Comparison of ENCODE assay signal across 9 mouse cellular contexts in the genomic region with DNA sequence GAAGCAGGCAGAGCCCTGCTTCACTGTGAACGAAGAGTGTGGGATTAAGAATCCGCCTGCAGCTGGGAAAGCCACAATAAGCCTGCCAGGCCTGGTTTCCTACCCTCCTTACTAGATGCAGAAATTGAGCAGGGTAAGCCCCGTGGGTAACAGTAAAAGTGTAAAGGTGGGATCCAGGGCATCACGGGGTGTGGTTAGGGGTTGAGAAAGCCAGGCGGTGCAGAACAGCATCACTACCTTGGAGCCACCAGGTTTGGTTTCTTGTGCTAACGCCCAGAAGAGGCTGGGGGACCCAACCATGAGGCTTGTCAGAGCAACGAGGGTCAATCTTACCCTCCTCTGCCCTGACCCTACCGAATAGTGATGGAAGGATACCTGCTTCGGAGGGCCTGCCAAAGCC. TPM values are rescaled to one million over a fixed set of nuclear protein-coding genes. Genes with fewer than 3 reads are reported as not detected.
DNase-seq lines count a peak whose midpoint lies in the region; ATAC-seq lines count a peak whose summit lies in the region.
"Had no signal": no experiment of that assay in that cellular context is flagged by ENCODE, and none has a peak within 500 bp of the region (broad histone marks: within the 10 kb centered on the region; RNA-seq: fewer than 3 reads in every experiment).

No protein-coding gene starts in this region.

- H3K36me3 ChIP-seq in lung, embryonic 15.5 days: no peaks in the 10 kb centered on the region
- H3K36me3 ChIP-seq in hindbrain, embryonic 15.5 days: no peaks in the 10 kb centered on the region
- no peaks in the 10 kb centered on the region for H3K36me3 ChIP-seq in neural tube, embryonic 14.5 days (ENCODE audit: control insufficient read depth, insufficient read depth, low read length)

- no peaks in the 10 kb centered on the region for H3K9me3 ChIP-seq in lung, embryonic 15.5 days
- no peaks in the 10 kb centered on the region for H3K9me3 ChIP-seq in hindbrain, embryonic 15.5 days
- H3K9me3 ChIP-seq in neural tube, embryonic 14.5 days (ENCODE audit: control insufficient read depth, low read length): no peaks in the 10 kb centered on the region

- DNase-seq in heart, adult 11 months: peak; percentile 90
- DNase-seq in heart, postnatal 4 days: no peak
- no peak for DNase-seq in lung, postnatal 14 days
- DNase-seq in ovary, postnatal 14 days (ENCODE audit: low spot score): no peak
- DNase-seq in urinary bladder, postnatal 14 days (ENCODE audit: low spot score): no peak

- no peak overlapping the region for H3K4me3 ChIP-seq in lung, embryonic 15.5 days
- H3K4me3 ChIP-seq in hindbrain, embryonic 15.5 days: peak overlapping the region; percentile 58; the same call in 1 of the 2 replicates
- H3K4me3 ChIP-seq in neural tube, embryonic 14.5 days (ENCODE audit: low read depth, low read length): no peak overlapping the region

- peak overlapping the region; percentile 48; the same call in 1 of the 2 replicates for H3K9ac ChIP-seq in lung, embryonic 15.5 days
- no peak overlapping the region for H3K9ac ChIP-seq in hindbrain, embryonic 15.5 days
- H3K9ac ChIP-seq in neural tube, embryonic 14.5 days (replicated peaks; ENCODE audit: low read depth, low read length): peak overlapping the region; percentile 55; the same call in 1 of the 2 replicates

- 0 out of 2 replicates have a peak, but pooled peaks cover 2% of the 10 kb centered on the region for H3K4me1 ChIP-seq in lung, embryonic 15.5 days
- H3K4me1 ChIP-seq in hindbrain, embryonic 15.5 days (replicated peaks): peaks cover 16% of the 10 kb centered on the region
- H3K4me1 ChIP-seq in neural tube, embryonic 14.5 days (ENCODE audit: control insufficient read depth, insufficient read depth, low read length): no peaks in the 10 kb centered on the region

- WGBS in lung, embryonic 15.5 days: 49% methylated on average over 9 of the region's 9 CpGs
- WGBS in hindbrain, embryonic 15.5 days: 50% methylated on average over 9 of the region's 9 CpGs
- 54% methylated on average over 9 of the region's 9 CpGs for WGBS in neural tube, embryonic 14.5 days

- peaks cover 18% of the 10 kb centered on the region; the same call in 1 of the 2 replicates for H3K27me3 ChIP-seq in lung, embryonic 15.5 days
- H3K27me3 ChIP-seq in hindbrain, embryonic 15.5 days: 0 out of 2 replicates have a peak, but pooled peaks cover 5% of the 10 kb centered on the region
- no peaks in the 10 kb centered on the region for H3K27me3 ChIP-seq in neural tube, embryonic 14.5 days (ENCODE audit: control insufficient read depth, insufficient read depth, low read length)

- peak overlapping the region; percentile 78; the same call in 1 of the 2 replicates for H3K4me2 ChIP-seq in lung, embryonic 15.5 days
- H3K4me2 ChIP-seq in hindbrain, embryonic 15.5 days: peak overlapping the region; percentile 94
- peak overlapping the region; percentile 72; the same call in 1 of the 2 replicates for H3K4me2 ChIP-seq in neural tube, embryonic 14.5 days (ENCODE audit: low read depth, low read length)

- H3K27ac ChIP-seq in lung, embryonic 15.5 days: no peak overlapping the region
- no peak overlapping the region for H3K27ac ChIP-seq in hindbrain, embryonic 15.5 days (replicated peaks)
- H3K27ac ChIP-seq in neural tube, embryonic 14.5 days (ENCODE audit: low read depth, low read length): no peak overlapping the region

- ATAC-seq in lung, embryonic 15.5 days (ENCODE audit: borderline replicate concordance, extremely low read depth, low FRiP score, low TSS enrichment): no peak
- no peak for ATAC-seq in hindbrain, embryonic 15.5 days (ENCODE audit: low FRiP score, low read depth)
- ATAC-seq in neural tube, embryonic 14.5 days (ENCODE audit: low read depth): no peak

RNA-seq across cellular contexts. Expression of gene Gja4, which starts 0.7 kb away (rescaled TPM):
- total RNA-seq in heart, postnatal 4 days (2021): 10 to 100 TPM; 25.3 to 27.4 TPM
- 31.2 and 33.2 TPM in 2 replicates for polyA plus RNA-seq in lung, embryonic 15.5 days (2015; fragmentation: Nextera tagmentation; extraction: Ambion mirVana)
- polyA plus RNA-seq in hindbrain, embryonic 15.5 days (2015; fragmentation: Nextera tagmentation; extraction: Ambion mirVana): 20.9 and 23.2 TPM in 2 replicates
- 19.6 and 20.9 TPM in 2 replicates for polyA plus RNA-seq in neural tube, embryonic 14.5 days (2014; fragmentation: Nextera tagmentation; extraction: Ambion mirVana)

RNA-seq across cellular contexts. Expression of gene Gjb3, which starts 16.1 kb away (rescaled TPM):
- total RNA-seq in heart, postnatal 4 days (2021): under 1 TPM in 1 of 2 experiments, not detected in 1; 0.43 TPM
- polyA plus RNA-seq in lung, embryonic 15.5 days (2015; fragmentation: Nextera tagmentation; extraction: Ambion mirVana): 1.6 and 2.0 TPM in 2 replicates
- 0.14 and 0.18 TPM in 2 replicates for polyA plus RNA-seq in hindbrain, embryonic 15.5 days (2015; fragmentation: Nextera tagmentation; extraction: Ambion mirVana)
- 0.20 TPM in 1 of 2 replicates, not detected in the other for polyA plus RNA-seq in neural tube, embryonic 14.5 days (2014; fragmentation: Nextera tagmentation; extraction: Ambion mirVana)

RNA-seq across cellular contexts. Expression of gene Gjb4, which starts 39.3 kb away (rescaled TPM):
- not detected for total RNA-seq in heart, postnatal 4 days (2021)
- polyA plus RNA-seq in lung, embryonic 15.5 days (2015; fragmentation: Nextera tagmentation; extraction: Ambion mirVana): 0.10 TPM in 1 of 2 replicates, not detected in the other
- polyA plus RNA-seq in hindbrain, embryonic 15.5 days (2015; fragmentation: Nextera tagmentation; extraction: Ambion mirVana): not detected in 2 replicates
- not detected in 2 replicates for polyA plus RNA-seq in neural tube, embryonic 14.5 days (2014; fragmentation: Nextera tagmentation; extraction: Ambion mirVana)
- polyA plus RNA-seq: frontal cortex, adult 2 months had no signal

RNA-seq across cellular contexts. Expression of gene Gjb5, which starts 43.4 kb away (rescaled TPM):
- total RNA-seq in heart, postnatal 4 days (2021): under 1 TPM; 0.50 to 0.54 TPM
- 0.57 and 0.60 TPM in 2 replicates for polyA plus RNA-seq in lung, embryonic 15.5 days (2015; fragmentation: Nextera tagmentation; extraction: Ambion mirVana)
- polyA plus RNA-seq in hindbrain, embryonic 15.5 days (2015; fragmentation: Nextera tagmentation; extraction: Ambion mirVana): 0.12 and 0.24 TPM in 2 replicates
- 0.21 TPM in 1 of 2 replicates, not detected in the other for polyA plus RNA-seq in neural tube, embryonic 14.5 days (2014; fragmentation: Nextera tagmentation; extraction: Ambion mirVana)
